Mouse (Mus musculus) heart, adult 2 months (tissue): Measurements from ENCODE around the gene Aatk.

ENCODE experiments used
- CTCF ChIP-seq: fragments of 200-600 bp; IDR thresholded peaks from 2 replicates; pipeline ENCODE4 v1.8.1; 2022; ENCODE audit warnings: antibody characterized with exemption, mild to moderate bottlenecking, moderate library complexity
- EP300 ChIP-seq: fragments of 200-500 bp; IDR thresholded peaks from 2 replicates; pipeline ENCODE4 v1.6.1; 2011; ENCODE audit warnings: low read depth, low read length, control low read depth; ENCODE audit not compliant: insufficient read depth
- POLR2A ChIP-seq: fragments of 200-500 bp; IDR thresholded peaks from 2 replicates; pipeline ENCODE4 v1.6.1; 2011; ENCODE audit warnings: mild to moderate bottlenecking, low read depth, low read length, control low read depth; ENCODE audit not compliant: insufficient read depth

GRCm38 (mm10) chr11:119967401-119967800, 79.6 kb downstream of the Aatk start:
- no peak for TF ChIP-seq CTCF
- TF ChIP-seq EP300, result no peak
- TF ChIP-seq POLR2A, result no peak
